Mouse (Mus musculus) megakaryocyte, embryonic 14.5 days (primary cell): ENCODE measurements at regions not wholly inside any gene's neighbourhood (a gene's known extent, or its start where the extent isn't known, plus 50 kb on each side); places are given as distances from the start of the nearest gene placed in this dataset.
A peak's percentile ranks its signal among the peaks of the same experiment; 100 is the strongest.

Experiments
- H3K27me3 ChIP-seq: replicated peaks from 2 replicates; pipeline ENCODE3; 2012; ENCODE audit warnings: inconsistent platforms
- H3K36me3 ChIP-seq: replicated peaks from 2 replicates; pipeline ENCODE3; 2012; ENCODE audit warnings: low read length, inconsistent platforms, mixed read lengths
- H3K4me1 ChIP-seq: 2 replicates; pipeline ENCODE4 v1.6.1; 2012; ENCODE audit warnings: inconsistent platforms
- H3K4me3 ChIP-seq: replicated peaks from 2 replicates; pipeline ENCODE3; 2012; ENCODE audit warnings: moderate library complexity, mild to moderate bottlenecking, inconsistent platforms
- H3K9me3 ChIP-seq: 2 replicates; pipeline ENCODE4 v1.6.1; 2012; ENCODE audit warnings: inconsistent platforms
- FLI1 ChIP-seq: IDR thresholded peaks from 2 replicates; pipeline ENCODE4 v1.6.1; 2012; ENCODE audit warnings: low read length, inconsistent platforms, mixed read lengths
- GATA1 ChIP-seq: IDR thresholded peaks from 3 replicates; pipeline ENCODE4 v1.6.1; 2012; ENCODE audit warnings: mixed read lengths, low read length, inconsistent platforms, borderline replicate concordance

DNA sequence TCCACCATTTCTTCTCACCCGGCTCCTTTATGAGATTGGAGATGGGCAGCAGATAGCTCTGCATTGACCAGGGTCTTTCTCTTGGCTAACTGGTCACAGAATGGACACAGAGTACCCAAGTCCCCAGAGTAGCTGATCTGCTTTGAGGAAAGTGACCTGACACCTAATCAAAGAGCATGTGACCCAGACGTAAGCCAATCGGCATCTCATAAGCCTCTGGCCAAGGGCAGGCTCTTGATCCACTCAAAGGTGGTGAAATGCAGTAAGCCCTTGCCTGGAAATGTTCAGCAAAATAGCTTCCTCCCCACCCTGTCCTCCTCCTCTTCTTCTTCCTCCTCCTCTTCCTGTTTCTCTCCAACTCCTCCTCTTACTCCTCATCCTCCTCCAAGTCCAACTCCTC, 190.3 kb upstream of the Rreb1 start:
- Histone ChIP-seq H3K9me3 (no peaks in the 10 kb centered on the region), H3K36me3 (no peaks in the 10 kb centered on the region), H3K27me3 (peaks cover 27% of the 10 kb centered on the region), H3K4me1 (peaks cover 6% of the 10 kb centered on the region; the same call in 1 of the 2 replicates), H3K4me3 (no peak overlapping the region)
- no peak for TF ChIP-seq FLI1
- no peak for TF ChIP-seq GATA1

DNA sequence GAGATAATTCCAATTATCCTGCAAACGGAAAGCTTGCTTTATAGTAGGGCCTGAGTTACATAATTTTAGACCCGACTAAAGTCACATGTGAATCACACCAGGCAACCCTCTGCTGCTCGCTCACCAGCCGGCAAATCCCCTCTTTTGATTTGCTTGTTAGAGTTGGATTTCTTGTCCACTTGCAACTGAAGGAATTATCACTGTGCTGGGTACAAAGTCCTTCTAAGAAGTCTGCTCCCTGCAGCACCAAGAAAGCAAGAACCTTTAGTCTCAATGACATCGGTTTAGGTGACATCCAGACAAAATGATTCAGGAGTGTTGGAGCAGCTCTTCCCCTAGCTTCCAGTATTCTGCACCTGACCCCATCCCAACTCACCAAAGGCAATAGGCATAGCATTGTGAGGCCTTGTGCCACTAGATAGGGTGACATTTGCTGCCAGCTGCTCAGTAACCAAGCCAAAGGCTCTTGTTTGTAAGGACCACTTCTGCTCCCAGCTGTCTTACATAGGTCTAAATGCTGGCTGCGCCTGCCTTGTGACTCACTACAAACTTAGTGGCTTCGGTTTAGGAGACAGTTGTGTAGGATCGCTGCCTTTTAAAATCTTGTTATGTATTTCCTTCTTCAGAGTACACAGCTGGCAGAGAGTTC, 189.5 kb upstream of the Rreb1 start:
- H3K4me1 ChIP-seq: peaks cover 5% of the 10 kb centered on the region; the same call in 1 of the 2 replicates
- no peak for TF ChIP-seq FLI1
- no peak for TF ChIP-seq GATA1
- H3K4me3 ChIP-seq: no peak overlapping the region
- H3K27me3 ChIP-seq: peaks cover 27% of the 10 kb centered on the region
- no peaks in the 10 kb centered on the region for H3K9me3 ChIP-seq
- no peaks in the 10 kb centered on the region for H3K36me3 ChIP-seq

DNA sequence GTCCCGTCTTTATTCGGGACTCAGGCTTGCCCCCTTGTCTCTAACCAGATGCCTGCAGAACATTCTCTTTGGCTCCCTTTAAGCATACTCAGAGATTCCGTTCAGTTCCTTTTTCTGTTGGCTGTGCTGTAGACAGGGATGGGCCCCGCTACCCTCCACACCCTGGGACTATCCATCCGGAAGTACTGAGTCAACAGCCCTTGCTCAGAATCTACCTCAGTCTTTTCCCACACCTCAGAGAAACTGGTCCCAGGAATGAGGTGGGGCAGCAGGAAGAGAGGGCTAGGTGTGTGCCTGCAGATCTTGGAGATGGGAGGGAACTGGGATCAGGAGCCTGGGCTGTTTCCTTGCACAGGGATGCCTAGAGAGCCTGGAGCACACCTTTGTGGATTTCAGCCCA, 186.1 kb upstream of the Rreb1 start:
- peaks cover 24% of the 10 kb centered on the region for H3K27me3 ChIP-seq
- no peaks in the 10 kb centered on the region for H3K36me3 ChIP-seq
- H3K9me3 ChIP-seq: no peaks in the 10 kb centered on the region
- no peak overlapping the region for H3K4me3 ChIP-seq
- no peak for TF ChIP-seq FLI1
- TF ChIP-seq GATA1: no peak
- peaks cover 16% of the 10 kb centered on the region for H3K4me1 ChIP-seq

DNA sequence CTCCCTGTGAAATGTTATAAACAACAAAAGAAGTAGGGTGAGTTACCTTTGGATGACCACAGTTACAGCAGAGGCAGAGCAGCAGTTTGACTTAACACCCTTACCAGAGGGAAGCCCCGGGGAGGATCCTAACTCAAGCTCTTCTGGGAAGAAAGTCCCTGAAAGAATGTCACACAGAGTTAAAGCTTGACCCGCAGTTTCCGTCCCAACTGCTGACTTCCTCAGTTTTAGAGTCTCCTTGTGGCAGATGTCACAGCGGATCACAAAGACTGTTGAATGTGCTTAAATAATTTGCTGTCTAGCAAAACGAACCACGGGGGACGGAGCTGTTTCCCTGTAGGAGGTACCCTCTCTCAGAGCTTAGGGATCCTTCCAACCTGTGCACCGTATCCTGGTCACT, 183.0 kb upstream of the Rreb1 start:
- Histone ChIP-seq H3K9me3 (no peaks in the 10 kb centered on the region), H3K36me3 (no peaks in the 10 kb centered on the region), H3K27me3 (peaks cover 16% of the 10 kb centered on the region), H3K4me3 (peak overlapping the region; percentile 35), H3K4me1 (peaks cover 17% of the 10 kb centered on the region)
- TF ChIP-seq FLI1: no peak

DNA sequence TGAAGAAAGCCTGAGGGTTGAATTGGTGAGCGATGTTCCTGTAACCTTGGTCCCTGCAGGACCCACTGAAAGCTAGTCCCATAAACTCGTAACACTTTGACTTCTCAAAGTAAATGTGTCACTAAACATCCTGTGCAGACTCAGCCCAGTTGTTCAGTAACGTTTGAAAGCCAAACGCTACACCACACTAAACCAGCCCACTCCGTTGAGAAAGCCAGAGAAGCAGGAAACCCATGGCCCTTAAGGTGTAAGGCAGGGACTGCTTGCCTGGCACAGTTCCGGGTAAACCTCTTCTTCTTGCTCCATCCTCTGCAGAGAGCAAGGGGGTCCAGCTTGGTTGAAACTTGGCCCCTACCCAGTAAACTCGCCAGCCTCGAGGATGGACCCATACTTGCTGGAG, 180.6 kb upstream of the Rreb1 start:
- Histone ChIP-seq H3K4me3 (no peak overlapping the region), H3K27me3 (peaks cover 7% of the 10 kb centered on the region), H3K36me3 (no peaks in the 10 kb centered on the region), H3K9me3 (no peaks in the 10 kb centered on the region), H3K4me1 (peaks cover 25% of the 10 kb centered on the region)
- TF ChIP-seq GATA1 (no peak), FLI1 (no peak)

DNA sequence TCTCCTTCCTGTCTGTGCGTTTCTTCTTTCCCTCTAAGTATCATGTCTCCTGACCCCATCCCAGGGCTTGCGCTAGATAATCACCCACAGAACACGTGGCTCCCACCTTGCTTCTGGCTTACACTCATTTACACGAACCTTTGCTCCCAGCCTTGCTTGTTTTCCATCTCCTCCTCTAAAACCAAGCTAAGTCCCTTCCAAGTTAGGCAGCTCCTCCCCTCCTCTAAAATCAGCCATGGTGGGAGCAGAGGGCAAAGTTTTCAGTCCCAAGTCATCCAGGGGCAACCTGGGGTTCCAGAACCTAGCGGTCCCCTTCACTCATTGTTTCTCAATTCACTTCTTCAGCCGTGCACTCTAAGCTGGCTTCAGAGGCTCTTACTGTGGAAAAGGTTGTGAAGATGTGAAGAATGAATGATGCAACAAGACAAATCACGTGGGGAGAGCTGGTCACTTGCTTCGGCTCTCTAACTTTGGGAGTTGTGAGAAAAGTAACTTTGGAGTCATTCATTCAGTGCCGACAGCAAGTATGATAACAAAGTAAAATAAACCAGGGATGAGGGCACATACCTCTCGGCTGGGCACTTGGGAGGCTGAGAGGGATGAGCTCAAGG, 179.9 kb upstream of the Rreb1 start:
- no peaks in the 10 kb centered on the region for H3K36me3 ChIP-seq
- TF ChIP-seq FLI1: no peak
- TF ChIP-seq GATA1: no peak
- peaks cover 25% of the 10 kb centered on the region for H3K4me1 ChIP-seq
- H3K4me3 ChIP-seq: no peak overlapping the region
- no peaks in the 10 kb centered on the region for H3K9me3 ChIP-seq
- peaks cover 7% of the 10 kb centered on the region for H3K27me3 ChIP-seq

DNA sequence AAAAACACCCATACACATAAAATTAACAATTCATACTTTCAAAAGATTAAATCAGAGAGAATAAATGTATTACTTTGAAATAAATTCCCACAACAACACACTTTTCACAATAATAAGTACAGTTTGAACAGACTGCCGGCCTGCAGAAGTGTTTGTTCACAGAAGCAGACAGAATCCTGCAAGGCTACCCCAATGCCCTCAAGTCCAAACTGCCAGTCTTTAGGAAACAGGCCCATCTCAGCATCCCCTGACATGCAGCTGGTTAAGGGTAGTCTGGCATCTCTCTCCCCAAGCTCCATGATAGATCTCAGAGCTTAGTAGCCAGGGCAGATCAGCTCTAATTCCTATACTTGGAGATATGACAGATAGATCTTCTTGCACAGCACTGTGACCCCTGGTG, 178.5 kb upstream of the Rreb1 start:
- H3K4me3 ChIP-seq: no peak overlapping the region
- H3K9me3 ChIP-seq: no peaks in the 10 kb centered on the region
- TF ChIP-seq GATA1: no peak
- TF ChIP-seq FLI1: no peak
- H3K27me3 ChIP-seq: peaks cover 7% of the 10 kb centered on the region
- H3K36me3 ChIP-seq: no peaks in the 10 kb centered on the region
- peaks cover 27% of the 10 kb centered on the region for H3K4me1 ChIP-seq

DNA sequence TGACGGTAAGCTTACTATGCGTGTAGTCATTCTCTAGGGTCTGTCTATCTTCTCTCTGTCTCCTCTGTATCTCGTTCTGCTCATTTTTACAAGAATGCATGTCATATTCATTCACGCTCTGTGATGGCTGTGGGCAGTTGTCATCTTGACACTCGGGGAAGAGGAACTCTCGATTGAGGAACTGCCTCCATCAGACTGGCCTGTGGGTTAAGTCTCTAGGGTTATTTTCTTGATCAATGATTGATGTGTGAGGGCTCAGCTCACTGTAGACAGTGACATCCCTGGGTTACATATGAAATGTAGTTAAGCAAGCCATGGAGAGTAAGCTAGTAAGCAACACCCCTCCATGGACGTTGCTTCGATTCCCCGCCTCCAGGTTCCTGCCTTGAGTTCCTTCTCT, 178.0 kb upstream of the Rreb1 start:
- Histone ChIP-seq H3K27me3 (peaks cover 7% of the 10 kb centered on the region), H3K9me3 (no peaks in the 10 kb centered on the region), H3K4me1 (peaks cover 24% of the 10 kb centered on the region), H3K4me3 (no peak overlapping the region), H3K36me3 (no peaks in the 10 kb centered on the region)
- no peak for TF ChIP-seq FLI1

DNA sequence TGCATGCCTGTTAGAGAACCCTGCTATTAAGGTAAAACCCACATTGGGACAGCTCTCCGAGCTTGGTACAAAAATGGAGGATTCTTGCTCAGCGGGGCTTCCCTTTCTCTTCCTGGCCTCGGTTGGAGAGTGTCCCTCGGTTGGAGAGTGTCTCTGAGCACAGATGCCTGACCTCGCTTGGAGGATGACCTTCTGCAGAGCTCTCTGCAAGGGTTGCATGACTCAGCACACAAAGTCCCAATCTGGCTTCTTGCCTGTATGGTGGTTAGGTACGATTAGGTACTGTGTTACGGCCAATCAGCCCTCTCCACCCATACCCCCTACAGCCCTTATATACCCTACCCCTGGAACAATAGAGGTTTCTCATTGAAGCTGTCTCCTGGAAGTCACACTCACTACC, 177.1 kb upstream of the Rreb1 start:
- Histone ChIP-seq H3K36me3 (no peaks in the 10 kb centered on the region), H3K4me1 (peaks cover 25% of the 10 kb centered on the region), H3K27me3 (peaks cover 7% of the 10 kb centered on the region), H3K9me3 (no peaks in the 10 kb centered on the region), H3K4me3 (no peak overlapping the region)
- TF ChIP-seq GATA1: no peak
- TF ChIP-seq FLI1: no peak

DNA sequence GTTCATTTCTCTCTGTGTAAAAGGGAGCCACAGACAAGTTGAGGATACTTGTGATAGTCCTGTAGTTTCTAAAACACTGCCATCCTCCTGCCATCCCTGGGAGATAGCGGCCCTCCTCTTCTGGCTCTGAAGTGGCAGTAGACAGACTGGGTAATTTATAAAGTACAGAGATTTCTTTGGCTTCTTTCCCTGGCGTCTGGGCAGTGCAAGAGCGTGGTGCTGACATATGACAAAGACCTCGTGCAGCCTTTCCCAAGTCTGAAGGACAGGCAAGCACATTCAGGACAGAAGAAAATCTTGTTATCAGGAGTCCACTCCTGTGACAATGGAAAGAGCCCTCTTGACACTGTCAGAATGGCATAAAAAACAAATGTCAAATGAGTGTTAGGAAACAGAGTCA, 175.9 kb upstream of the Rreb1 start:
- peaks cover 10% of the 10 kb centered on the region for H3K27me3 ChIP-seq

More for the DNA sequence above, 175.9 kb upstream of the Rreb1 start:
- Histone ChIP-seq H3K4me3 (no peak overlapping the region), H3K4me1 (peaks cover 32% of the 10 kb centered on the region), H3K36me3 (no peaks in the 10 kb centered on the region), H3K9me3 (no peaks in the 10 kb centered on the region)
- TF ChIP-seq FLI1 (no peak), GATA1 (no peak)
